Mouse (Mus musculus): ENCODE measurements at regions not wholly inside any gene's neighbourhood (a gene's known extent, or its start where the extent isn't known, plus 50 kb on each side); places are given as distances from the start of the nearest gene placed in this dataset.
A peak's percentile ranks its signal among the peaks of the same experiment; 100 is the strongest.
"Not testable (repeated sequence)": the region's sequence is repeated elsewhere in the genome, so short reads cannot be mapped to it uniquely, and the experiment has no call there.

GRCm38 (mm10) chr11:42754481-42755272 lies 280.9 kb upstream of the Gm9972 start:
- no peak for DNase-seq

GRCm38 (mm10) chr11:42755415-42755814 lies 280.1 kb upstream of the Gm9972 start:
- no peak for DNase-seq

- DNase-seq: no peak
These were observed 270.3 kb upstream of the Gm9972 start for GRCm38 (mm10) chr11:42765213-42765612.

GRCm38 (mm10) chr11:42775074-42775676 lies 260.4 kb upstream of the Gm9972 start:
- DNase-seq: peak; percentile 16

- no peak for DNase-seq
These were observed 224.1 kb upstream of the Gm9972 start for GRCm38 (mm10) chr11:42811487-42811886.

GRCm38 (mm10) chr11:42815753-42816152 lies 219.8 kb upstream of the Gm9972 start:
- no peak for DNase-seq

GRCm38 (mm10) chr11:42822835-42823234 lies 212.7 kb upstream of the Gm9972 start:
- peak; percentile 29 for DNase-seq

GRCm38 (mm10) chr11:42845795-42846194 lies 189.8 kb upstream of the Gm9972 start:
- DNase-seq: no peak

- DNase-seq: no peak
These were observed 181.1 kb upstream of the Gm9972 start for GRCm38 (mm10) chr11:42854411-42854810.

GRCm38 (mm10) chr11:42857687-42858086 lies 177.9 kb upstream of the Gm9972 start:
- no peak for DNase-seq

- peak; percentile 3 for DNase-seq
These were observed 161.5 kb upstream of the Gm9972 start for GRCm38 (mm10) chr11:42874056-42874455.

GRCm38 (mm10) chr11:42900024-42900423 lies 135.5 kb upstream of the Gm9972 start:
- DNase-seq: no peak

GRCm38 (mm10) chr11:42903459-42904012 lies 132.0 kb upstream of the Gm9972 start:
- no peak for DNase-seq

GRCm38 (mm10) chr11:42905561-42905960 lies 130.0 kb upstream of the Gm9972 start:
- no peak for DNase-seq

- no peak for DNase-seq
These were observed 129.5 kb upstream of the Gm9972 start for GRCm38 (mm10) chr11:42906020-42906419.

- no peak for DNase-seq
These were observed 118.9 kb upstream of the Gm9972 start for GRCm38 (mm10) chr11:42916421-42917181.

GRCm38 (mm10) chr11:42919221-42919620 lies 116.3 kb upstream of the Gm9972 start:
- DNase-seq: no peak

GRCm38 (mm10) chr11:42927156-42927555 lies 108.4 kb upstream of the Gm9972 start:
- DNase-seq: peak; percentile 83

- DNase-seq: peak; percentile 4
These were observed 106.6 kb upstream of the Gm9972 start for GRCm38 (mm10) chr11:42928916-42929315.

- DNase-seq: not testable (repeated sequence)
These were observed 96.3 kb upstream of the Gm9972 start for GRCm38 (mm10) chr11:42939271-42939670.

- DNase-seq: no peak
These were observed 94.0 kb upstream of the Gm9972 start for GRCm38 (mm10) chr11:42941561-42941960.

- DNase-seq: no peak
These were observed 93.3 kb upstream of the Gm9972 start for GRCm38 (mm10) chr11:42942284-42942683.

- DNase-seq: no peak
These were observed 91.0 kb upstream of the Gm9972 start for GRCm38 (mm10) chr11:42944573-42944972.
